Mouse (Mus musculus) cerebral cortex, adult 2 months (tissue): Measurements from ENCODE around the gene Haao.

Experiments used
- WGBS: fragments of 180-500 bp; shearing (Covaris S2); methylation state at CpG from one replicate; pipeline ENCODE4 v1.1.7; 2018; 5-methylcytosine and 5-hydroxymethylcytosine counted together

The Haao gene

DNA sequence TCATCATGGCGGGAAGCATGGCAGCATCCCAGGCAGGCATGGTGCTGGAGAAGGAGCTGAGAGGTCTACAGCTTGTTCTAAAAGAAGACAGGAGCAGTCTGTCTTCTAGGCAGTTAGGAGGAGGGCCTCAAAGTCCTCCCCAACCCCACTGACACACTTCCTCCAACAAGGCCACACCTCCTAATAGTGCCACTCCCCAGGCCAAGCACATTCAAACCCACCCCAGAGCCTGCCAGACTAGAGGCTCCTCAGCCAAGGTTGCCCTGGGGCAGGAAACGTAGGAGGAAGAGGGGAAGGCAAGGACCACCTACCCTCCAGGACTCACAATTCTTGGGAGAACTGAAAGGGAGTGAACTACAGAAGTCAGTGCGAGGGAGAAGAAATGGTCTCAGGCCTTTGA lies at the start of gene Haao:
TSS of gene Haao (minus strand) at position 149 of the 400 bp plus-strand sequence.
- WGBS: 84% methylated on average over 3 of the region's 3 CpGs

- WGBS: 85% methylated on average over 8 of the region's 8 CpGs
Observed at GRCm38 (mm10) chr17:83897361-83897799, 49.6 kb upstream of the Haao start.

DNA sequence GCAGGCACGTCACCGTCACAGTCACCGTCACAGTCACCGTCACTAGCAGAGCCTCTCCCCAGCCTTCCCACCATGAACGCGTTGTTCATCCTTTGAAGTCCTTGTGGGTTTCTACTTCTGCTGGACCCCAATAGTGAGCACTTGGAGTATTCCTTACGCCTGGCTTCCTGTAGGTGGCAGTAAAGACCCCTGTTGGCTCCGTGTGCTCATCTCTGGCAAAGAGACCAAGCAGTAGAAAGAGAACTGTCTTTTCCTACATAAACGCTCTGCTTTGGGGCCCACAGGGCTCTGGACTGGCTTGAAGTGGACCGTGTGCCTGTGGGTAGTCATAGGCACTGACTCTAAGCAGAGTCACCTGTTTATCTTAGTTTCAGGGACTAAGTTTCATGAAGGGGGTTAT lies 49.0 kb upstream of the Haao start:
- 36% methylated on average over 10 of the region's 10 CpGs for WGBS

DNA sequence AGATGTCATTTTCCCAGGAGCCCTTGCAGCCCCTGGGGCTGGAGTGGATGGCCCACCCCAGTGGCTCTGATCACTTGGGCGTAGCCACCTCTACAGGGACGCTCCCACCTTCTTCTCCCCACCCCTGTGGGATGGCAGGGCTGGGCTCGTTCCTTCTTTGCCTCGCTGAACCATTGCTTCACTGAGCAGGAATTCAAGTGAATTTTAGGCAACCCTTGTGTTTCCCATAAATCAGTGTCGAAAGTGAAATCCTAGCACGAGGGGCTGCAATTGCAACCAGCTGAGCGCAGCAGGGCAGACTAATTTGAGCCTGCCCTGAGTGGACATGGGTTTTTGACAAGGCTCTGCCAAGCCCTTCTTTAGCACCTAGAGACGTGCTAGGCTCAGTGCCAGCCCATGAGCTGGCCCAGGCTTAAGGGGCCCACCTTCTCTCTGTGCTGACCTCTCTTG lies 47.6 kb upstream of the Haao start:
- 86% methylated on average over 8 of the region's 8 CpGs for WGBS

DNA sequence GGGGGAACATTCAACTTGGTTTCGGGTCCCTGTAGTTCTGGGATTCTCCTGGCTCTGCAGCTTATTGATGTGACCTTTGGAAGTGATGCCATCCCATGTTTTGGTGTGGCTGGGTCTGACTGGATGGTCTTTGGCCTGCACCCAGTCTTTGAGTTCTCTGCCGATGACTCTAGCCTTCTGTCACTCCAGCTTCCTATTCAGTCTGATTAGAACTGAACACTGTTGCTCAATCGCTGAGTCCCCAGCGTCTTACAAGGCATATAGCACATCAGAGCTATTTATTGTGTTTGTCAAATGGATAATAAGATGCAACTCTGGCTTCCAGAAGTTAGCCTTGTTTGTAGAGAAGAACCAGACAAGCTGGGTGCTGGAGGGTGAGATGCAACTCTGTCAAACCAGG lies 45.4 kb upstream of the Haao start:
- 86% methylated on average over 4 of the region's 4 CpGs for WGBS

DNA sequence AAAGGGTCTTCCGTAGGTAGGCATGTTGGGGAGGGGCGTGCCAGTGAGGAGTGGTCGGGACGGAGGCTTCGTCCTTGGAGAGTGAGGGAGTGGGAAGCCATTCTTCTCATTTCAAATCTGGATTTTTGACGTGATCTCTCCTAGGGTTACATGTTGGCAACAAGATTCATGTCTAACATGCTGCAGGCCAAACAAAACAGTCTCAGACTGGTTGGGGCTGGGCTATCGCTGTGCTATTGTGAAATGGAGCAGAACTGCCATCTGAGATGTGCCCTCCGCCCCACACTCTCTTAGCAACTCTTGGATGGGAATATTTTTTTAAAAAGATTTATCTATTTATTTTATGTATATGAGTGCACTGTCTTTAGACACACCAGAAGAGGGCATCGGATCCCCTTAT lies 44.1 kb upstream of the Haao start:
- WGBS: 82% methylated on average over 9 of the region's 9 CpGs

- WGBS: 83% methylated on average over 5 of the region's 5 CpGs
Observed at GRCm38 (mm10) chr17:83890373-83890696, 42.6 kb upstream of the Haao start.

DNA sequence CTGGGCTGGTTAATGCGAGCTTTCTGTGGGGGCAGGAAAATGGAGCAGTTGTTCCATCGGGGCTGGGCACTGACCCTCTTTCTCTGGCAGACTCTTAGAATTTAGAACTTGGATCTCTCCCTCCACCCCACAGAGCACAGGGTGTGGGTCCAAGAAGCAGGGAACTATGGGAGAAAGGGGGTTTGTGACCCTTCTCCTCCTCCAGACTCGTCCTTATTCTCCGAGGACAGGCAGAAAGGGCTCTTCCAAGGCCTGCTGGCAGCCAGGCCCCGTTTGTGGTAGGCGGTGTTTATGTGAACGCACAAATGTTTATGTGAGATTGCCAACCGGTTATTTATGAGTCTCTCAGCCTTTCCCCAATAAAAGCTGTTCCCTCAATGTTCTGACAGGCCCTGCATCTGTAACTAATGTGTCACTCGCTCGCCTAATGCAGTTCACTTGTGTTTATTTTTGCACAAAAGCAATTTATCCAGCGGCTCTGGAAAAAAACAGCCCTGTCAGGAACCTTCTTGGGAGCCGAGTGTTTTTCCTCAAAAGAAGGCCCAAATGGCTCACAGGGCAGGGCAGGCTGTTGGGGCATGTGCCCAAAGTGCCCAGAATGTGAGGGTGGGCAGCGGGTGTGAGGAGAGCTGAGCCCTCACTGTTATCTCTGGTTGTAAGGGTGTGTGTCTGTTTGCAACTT lies 42.1 kb upstream of the Haao start:
- WGBS: 42% methylated on average over 13 of the region's 13 CpGs

- WGBS: 88% methylated on average over 5 of the region's 5 CpGs
Observed at GRCm38 (mm10) chr17:83889329-83889690, 41.5 kb upstream of the Haao start.

DNA sequence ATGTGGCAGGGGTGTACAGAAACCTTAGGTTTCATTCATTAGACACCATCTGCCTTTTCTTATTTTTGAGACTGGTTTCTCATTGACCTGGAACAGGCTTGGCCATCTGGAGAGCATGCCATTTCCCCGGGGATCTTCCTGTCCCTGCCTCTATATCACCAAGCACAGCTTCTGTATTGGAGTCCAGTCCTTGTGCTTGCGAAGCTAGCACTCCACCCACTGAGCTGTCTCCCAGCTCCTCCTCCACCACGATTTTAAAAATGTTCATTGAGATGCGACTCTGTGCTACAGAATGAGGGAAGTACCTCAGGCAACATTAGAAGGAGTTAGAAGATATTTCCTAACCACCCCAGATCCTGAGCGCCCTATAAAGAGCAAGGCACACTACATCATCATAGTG lies 39.5 kb upstream of the Haao start:
- 66% methylated on average over 5 of the region's 5 CpGs for WGBS

GRCm38 (mm10) chr17:83886395-83886794 lies 38.6 kb upstream of the Haao start:
- WGBS: 83% methylated on average over 3 of the region's 3 CpGs

- WGBS: 72% methylated on average over 5 of the region's 5 CpGs
Observed at GRCm38 (mm10) chr17:83885750-83886149, 38.0 kb upstream of the Haao start.

- WGBS: 71% methylated on average over 13 of the region's 13 CpGs
Observed at GRCm38 (mm10) chr17:83885021-83885582, 37.3 kb upstream of the Haao start.

GRCm38 (mm10) chr17:83882788-83883187 lies 35.0 kb upstream of the Haao start:
- 95% methylated on average over 2 of the region's 2 CpGs for WGBS

DNA sequence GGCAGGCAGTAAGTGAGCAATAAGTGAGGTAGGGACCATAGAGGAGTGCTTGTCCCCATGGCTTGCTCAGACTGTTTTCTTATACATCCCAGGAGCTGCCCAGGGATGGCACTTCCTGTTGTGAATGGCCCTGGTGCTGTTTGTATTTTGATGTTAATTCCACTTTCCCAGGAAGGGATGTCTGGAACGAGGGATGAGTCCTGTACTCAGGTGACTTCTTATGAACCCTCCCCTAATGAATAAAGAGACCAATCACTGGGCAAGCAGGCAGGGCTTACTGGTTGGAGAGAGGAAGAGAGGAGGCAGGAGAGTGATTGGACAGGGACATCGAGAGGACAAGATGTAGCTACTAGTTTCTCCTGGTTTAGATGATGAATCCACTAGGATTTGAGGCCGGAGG lies 33.3 kb upstream of the Haao start:
- 90% methylated on average over 3 of the region's 3 CpGs for WGBS

DNA sequence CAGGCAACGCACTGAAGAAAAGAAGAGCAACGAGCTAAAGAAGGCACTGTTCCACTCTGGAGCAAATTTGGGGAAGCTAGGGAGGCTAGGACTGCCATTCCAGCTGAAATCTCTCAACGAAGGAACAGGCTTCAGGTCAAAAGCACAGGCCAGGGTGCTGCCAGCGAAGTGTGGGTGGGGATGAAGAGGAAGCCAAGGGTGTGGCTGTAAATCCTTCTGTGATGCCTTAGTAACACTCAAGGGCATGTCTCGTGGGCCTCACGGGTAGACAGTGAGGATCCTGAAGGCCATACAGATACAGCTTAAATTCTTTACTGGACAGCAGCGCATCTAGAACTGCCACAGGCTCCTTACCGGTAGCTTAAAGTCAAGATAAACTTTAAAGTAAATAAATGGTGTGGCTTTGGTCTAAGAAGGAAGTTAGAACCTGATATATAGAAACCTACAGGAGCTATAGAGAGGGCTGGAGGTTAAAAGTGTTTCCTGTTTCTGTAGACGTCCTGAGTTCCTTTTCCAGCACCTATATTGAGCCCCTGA lies 32.5 kb upstream of the Haao start:
- WGBS: 86% methylated on average over 9 of the region's 9 CpGs

- 96% methylated on average over 6 of the region's 6 CpGs for WGBS
Observed at GRCm38 (mm10) chr17:83879631-83880030, 31.9 kb upstream of the Haao start.

DNA sequence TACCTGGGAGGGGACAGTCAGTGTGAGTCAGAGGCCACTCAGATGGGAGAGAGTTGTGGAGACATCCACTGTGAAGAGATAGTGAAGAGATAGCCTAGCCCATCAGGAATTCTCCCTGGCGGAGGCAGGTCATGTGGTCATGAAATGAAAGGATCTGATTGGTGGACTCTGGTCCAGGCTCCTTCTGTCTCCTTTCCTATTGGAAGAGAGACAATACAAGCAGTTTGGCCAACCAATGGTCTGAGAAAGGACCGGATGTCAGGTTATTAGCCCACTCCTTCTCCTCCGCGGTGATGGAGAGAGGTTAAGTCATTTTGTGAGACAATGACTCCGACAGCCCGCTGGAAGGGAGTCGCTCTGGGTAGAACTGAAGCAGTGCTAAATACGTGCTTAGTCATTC lies 26.8 kb upstream of the Haao start:
- 74% methylated on average over 8 of the region's 8 CpGs for WGBS

GRCm38 (mm10) chr17:83873363-83874141 lies 25.8 kb upstream of the Haao start:
- WGBS: 76% methylated on average over 19 of the region's 19 CpGs

DNA sequence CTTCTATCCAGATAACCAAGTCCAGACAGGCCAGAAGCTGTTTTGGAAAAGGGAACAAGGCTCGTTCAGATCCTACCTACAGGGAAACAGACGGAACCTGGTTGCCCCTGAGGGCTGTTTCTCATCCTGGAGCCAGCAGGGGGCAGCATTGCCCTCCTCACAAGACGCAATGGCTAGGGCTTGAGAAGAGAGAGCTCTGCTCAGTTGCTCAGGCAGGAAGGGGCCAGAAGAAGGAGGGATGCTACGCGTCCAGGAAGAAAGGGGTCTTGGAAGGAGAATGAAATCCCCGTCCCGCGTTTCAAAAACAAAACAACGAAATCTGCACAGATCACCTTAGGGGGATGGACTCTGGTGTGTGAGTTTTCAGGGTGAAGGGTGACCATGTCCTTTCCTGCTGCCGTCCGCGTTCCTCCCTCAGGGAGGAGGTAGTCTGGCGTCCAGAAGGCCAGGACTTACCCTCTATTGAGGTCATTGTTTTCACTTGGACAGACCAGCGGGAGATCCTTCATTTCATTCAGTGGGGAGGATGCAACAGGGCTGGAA lies 25.1 kb upstream of the Haao start:
- WGBS: 13% methylated on average over 14 of the region's 14 CpGs

GRCm38 (mm10) chr17:83871354-83871753 lies 23.6 kb upstream of the Haao start:
- WGBS: 92% methylated on average over 5 of the region's 5 CpGs

GRCm38 (mm10) chr17:83870385-83870784 lies 22.6 kb upstream of the Haao start:
- WGBS: 97% methylated on average over 4 of the region's 4 CpGs

- WGBS: 19% methylated on average over 10 of the region's 10 CpGs
Observed at GRCm38 (mm10) chr17:83866582-83866981, 18.8 kb upstream of the Haao start.
